Mouse (Mus musculus) mouse embryonic stem cell (cell line): ENCODE results near the gene Slc22a1.
"Not testable (repeated sequence)": the region's sequence is repeated elsewhere in the genome, so short reads cannot be mapped to it uniquely, and the experiment has no call there.

Source experiments
- in situ Hi-C, 2 experiments: fragments of 300-500 bp; cut with MboI; formaldehyde crosslinking; loops; 1 replicate in 1 of 2; 3 replicates in 1 of 2; pipeline ENCODE4 v1.14.3; 2019 to 2020; ENCODE audit warnings: low sequenced_read_pairs in 2 of 2, low pct_unique_long_range_greater_than_20kb in 1 of 2, mixed read lengths in 1 of 2; ENCODE audit not compliant: unreplicated experiment in 1 of 2

Slc22a1 gene

GRCm38 (mm10) chr17:12689537-12689936 is 13.9 kb upstream of the Slc22a1 start:
- in situ Hi-C loops: no loop called here

- in situ Hi-C loops: no loop called here
Measured at GRCm38 (mm10) chr17:12688427-12689110, 12.9 kb upstream of the Slc22a1 start.

DNA sequence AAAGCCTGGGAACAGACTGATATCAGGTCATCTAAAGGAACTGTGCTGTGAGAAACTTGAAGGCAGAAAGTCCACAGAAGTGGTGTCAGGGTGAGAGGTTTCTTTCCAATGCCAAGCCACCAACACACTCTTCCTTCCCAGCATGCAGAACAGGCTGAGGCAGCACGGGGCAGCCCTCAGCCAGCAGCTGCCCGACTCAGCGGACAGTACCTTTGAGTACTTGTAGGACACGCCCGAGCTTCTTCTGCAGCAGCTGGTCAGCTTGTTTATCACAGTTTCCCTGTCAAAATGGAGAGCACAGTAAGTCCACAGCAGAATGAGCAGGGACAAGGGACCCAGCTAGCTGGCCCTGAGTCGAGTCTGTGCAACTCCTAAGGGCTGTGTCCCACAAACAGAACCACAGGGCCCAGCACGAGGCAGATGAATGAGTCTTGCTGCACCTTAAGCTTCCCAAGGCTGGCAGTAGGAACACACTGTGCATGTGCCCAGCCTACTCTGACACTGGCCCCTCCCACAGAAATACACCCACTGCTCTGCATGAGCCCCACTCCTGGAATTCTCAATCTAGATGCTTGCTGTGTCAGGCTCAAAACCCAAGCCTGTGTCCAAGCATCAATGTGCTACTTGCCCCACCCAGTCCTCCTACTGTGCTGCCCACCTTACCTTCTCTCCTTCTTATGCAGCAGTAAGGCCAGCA is 9.4 kb upstream of the Slc22a1 start:
- in situ Hi-C loops: no loop called here

DNA sequence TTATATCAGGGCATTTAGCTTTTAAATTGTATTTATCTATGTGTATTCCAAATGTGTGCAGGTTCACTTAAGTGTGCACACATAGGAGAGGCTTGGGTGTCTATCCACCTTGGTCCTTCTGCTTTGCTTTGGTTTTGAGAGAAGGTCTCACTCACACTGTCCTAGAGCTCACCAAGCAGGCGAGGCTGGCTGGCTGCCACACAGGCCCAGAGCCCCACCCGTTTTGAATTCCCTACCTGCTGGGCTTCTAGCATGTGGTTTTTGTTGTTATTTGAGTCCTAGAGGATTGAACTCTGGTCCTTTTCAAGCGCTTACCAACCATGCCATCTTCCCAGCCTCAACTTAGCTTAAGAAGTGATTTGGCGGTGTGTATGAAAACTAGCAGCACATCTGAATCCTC is 8.8 kb upstream of the Slc22a1 start:
- in situ Hi-C loops: no loop called here

DNA sequence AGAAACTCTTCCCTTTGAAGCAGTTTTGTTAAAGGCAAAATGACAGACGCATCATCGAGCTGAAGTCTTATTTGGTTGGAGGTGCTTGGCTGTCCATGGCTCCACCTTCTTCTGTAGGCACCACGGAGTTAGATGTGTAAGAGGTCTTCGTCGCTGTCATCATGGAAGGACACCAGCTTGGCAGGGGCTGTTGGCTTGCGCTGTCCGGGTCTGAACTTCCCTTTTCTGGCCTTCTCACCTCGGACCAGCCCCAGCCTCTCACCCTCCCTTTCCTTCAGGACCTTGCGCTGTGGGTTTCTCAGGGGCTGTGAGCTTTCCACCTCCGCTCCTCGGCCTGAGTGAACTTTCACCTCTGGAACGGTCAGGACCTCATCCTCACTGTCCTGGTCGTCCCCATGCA is 8.0 kb upstream of the Slc22a1 start:
- in situ Hi-C loops: no loop called here

DNA sequence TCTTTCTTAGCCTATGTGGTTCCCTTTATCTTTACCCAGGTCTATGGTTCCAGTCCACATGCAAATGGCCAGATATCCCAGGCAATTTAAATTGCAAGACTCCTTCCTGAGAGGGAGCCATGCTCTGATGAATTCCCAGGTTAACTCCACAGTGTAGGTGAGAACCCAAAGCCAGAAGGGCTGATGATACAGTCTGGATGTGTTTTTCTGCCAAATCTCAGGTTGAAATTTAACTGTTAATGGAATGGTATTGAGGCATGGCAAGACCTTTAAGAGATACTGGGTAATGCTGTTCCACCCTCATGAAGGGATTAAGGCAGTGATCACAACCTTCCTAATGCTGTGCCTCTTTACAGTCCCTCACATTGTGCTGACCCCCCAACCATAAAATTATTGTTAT is 2.6 kb upstream of the Slc22a1 start:
- in situ Hi-C loops: no loop called here

DNA sequence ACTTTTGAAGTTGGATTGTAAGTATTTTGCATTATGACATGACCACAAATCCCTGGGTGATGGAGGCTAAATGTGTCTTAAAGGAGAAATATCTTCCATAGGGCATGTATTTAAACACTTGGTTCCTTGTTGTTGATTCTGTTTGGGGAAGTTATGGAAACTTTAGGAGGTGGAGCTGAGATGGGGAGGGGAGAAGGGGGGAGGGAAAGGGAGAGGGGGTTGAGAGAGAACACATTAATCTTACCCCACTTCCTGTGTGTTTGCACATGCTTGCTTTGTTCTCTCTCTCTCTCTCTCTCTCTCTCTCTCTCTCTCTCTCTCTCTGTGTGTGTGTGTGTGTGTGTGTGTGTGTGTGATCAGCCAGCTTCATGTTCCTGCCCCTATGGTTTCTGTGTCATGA is 1.5 kb upstream of the Slc22a1 start:
- in situ Hi-C loops: no loop called here

DNA sequence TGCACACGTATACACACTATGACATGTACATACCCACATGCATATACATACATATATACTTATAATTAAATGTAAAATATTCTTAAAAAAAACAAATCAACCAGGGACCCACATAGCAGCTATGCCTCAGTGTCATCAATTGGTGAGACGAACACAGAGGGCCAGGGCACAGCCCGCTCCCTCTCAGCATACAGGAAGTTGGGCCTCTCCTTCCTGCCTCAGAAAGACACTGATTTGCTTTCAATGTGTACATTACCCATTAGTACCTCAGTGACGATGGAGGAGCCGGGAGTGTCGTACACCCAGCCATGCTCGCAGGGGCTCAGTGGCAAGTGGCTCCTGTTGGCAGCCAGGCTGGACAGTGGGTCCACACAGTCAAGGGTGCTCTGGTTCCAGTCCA is 649 bp downstream of the Slc22a1 start:
- in situ Hi-C loops: not testable (repeated sequence)

GRCm38 (mm10) chr17:12673871-12674270 is 1.8 kb downstream of the Slc22a1 start:
- in situ Hi-C loops: no loop called here

DNA sequence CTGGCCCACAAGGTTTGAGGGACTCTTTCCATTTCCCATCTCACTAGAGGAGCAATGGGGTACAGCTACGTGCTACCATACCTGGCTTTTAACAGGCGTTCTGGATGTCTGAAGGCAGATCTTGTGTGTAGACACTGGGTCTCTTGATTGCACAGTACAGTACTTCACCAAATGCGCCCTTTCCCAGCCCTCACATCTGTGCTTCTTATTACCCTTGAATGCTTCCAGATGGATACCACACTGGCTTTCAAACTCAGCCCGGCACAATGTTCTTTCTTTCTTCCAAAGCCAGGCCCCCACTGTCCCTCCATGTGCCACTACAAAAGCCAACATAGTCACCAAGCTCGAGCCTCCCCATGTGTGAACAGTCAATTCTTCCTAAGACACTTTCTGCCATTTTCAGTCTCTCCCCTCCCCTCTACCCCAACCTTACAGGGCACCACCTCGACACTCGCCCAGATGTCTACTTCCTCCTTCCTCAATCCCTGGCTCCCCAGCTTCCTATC is 3.3 kb downstream of the Slc22a1 start:
- in situ Hi-C loops: no loop called here

DNA sequence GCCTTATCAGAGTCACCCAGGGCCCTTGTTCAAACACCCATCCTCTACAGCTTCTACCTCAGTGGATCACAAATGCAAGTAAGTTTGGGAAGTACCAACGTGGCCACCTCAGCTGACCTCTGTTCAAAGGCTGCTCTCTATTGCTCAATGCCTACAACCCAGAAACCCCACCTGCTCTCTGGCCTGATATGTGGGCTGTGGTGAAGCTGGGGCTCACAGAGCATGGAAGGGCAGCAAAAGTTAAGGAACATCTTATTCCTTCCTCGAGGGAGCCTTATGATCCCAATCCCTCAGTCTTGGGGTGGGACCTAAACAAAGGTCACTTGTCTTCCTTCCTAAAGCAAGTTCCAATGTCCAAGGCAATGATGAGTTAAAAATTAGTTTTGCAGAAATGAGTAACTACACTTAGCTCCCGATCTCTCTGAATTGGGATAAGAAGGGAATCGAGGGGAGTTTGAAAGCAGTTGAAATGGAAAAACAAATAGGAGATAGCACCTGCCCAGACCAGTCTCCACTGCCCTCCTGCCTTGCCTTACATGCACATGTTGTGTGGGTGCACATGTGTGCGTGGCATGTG is 4.5 kb downstream of the Slc22a1 start:
- in situ Hi-C loops: no loop called here

GRCm38 (mm10) chr17:12669363-12669679 is 6.3 kb downstream of the Slc22a1 start:
- in situ Hi-C loops: no loop called here

- in situ Hi-C loops: no loop called here
Measured at GRCm38 (mm10) chr17:12668478-12669362, 6.9 kb downstream of the Slc22a1 start.

DNA sequence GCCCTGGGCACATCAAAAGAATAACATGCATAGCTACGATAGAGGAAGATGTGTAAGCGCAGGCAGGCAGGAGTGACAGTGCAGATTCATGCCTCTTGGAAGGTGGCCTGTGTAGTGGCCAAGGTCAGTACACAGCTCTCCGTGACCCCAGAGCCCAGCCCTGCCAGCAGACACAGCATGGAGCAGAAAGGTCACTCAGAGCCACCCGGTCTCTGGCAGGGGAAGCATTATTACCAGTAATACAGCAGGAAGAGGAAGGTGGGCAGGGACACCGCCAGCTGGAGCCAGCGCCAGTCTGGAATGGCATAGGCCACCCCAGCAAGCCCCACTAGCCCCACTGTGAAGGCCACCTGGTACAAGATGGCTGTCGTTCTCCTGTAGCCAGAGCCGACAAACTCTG is 11.5 kb downstream of the Slc22a1 start:
- in situ Hi-C loops: no loop called here

- in situ Hi-C loops: no loop called here
Measured at GRCm38 (mm10) chr17:12660572-12661260, 14.9 kb downstream of the Slc22a1 start.

DNA sequence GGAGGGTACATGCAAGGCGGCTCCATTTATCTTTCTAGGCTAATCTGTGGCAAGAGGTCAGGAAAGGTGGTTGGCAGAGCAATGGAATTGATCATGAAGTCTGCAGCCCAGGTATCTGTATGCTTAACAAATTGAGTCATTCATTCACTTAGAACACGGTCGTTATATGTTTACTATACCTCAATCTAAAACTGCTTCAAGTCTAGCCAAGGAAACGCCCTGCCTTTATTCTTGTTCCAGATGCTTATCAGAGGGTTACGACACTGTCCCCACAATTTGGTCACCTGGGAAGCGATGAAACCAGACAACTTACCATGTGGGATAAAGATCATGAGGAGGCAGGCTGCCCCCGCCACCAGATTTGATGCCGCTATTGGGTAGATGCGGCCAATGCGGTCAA is 16.4 kb downstream of the Slc22a1 start:
- in situ Hi-C loops: loop anchor here in 1 of 2 experiments (10.0 kb wide), 1 partner anchor 124 kb away; no protein-coding TSS in a partner anchor

DNA sequence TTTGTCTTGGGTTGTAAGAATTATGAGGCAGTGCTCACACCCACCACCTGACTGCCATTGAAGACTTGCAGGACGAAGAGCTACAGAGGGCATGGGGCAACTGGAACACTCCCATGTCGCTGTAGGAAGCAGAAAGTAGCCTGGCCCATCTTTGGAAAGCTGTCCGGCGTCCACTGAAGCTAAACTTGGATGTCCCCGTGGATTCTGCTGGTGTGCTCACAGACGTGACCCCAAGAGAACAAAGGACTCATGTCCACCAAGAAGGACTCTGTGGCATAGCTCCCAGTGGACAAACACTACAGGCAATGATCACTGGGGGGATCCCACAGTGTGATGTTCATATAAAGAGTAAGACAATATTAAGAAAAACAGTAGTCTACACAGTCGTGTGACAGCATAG is 16.8 kb downstream of the Slc22a1 start:
- in situ Hi-C loops: loop anchor here in 1 of 2 experiments (10.0 kb wide), 1 partner anchor 124 kb away; no protein-coding TSS in a partner anchor

- in situ Hi-C loops: loop anchor here in 1 of 2 experiments (10.0 kb wide), 1 partner anchor 121 kb away; no protein-coding TSS in a partner anchor
Measured at GRCm38 (mm10) chr17:12655826-12656225, 19.8 kb downstream of the Slc22a1 start.
